Mouse (Mus musculus) ES-CJ7 (cell line): ENCODE results near the gene Mrrf.

Source experiments
- DNase-seq: peaks from one replicate; pipeline ENCODE4 v3.0.0; 2011; ENCODE audit warnings: low read depth, low spot score

The Mrrf gene

DNA sequence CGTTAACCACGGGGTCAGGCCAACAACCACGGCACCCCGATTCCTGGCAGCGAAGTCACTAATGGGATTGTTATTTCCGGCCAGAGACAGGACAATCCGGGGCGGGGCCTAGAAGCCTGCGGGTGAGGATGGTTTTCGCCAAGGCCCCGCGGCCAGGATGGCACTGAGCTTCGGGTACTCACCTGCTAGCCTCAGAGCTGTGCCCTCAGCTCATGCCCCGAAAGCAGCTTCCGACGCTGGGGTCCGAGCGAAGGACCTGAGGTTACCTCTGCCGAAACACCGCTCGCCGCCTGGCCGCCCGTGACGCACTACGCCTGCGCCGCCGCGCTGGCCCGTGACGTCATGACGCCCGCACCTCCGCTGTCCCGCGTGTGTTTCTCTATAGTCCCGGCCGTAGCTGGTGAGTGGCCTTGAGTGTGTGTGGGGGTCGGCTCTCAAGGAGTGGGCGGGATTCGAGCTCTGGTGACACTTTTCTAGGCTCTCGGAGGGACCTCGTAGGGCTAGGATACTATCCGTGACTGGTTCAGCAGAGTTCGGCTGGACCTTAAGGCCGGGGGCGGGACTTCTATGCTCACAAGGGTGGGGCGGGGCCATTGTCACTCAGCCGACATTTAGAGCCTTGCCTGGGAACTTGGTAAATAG is at the start of gene Mrrf, which contains the start of gene Rbm18:
Gene Mrrf, plus strand, starts transcription at position 90 of the 642 bp plus-strand sequence.
Gene Rbm18, minus strand, starts transcription at position 474 of the 642 bp plus-strand sequence.
- DNase-seq: peak; percentile 93

DNA sequence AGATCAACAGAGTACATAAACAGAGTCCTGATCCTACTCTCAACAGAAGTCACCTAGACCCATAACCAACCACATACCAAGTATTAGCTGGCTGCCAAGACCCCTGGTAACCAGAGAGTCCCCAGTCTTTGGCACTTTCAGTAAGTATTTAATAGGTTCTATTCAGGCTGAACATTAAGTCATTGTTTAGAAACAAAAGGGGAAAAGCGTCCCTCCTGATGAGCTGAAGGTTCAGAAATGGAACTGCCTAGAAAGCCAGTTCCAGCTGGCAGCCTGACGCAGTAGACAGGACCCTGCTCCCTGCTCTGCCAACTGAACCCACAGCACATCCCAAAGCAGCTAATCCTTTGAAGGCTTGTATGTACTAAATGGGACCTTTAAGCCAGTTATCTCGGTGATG is 47.0 kb upstream of the Mrrf start:
- DNase-seq: peak; percentile 77

DNA sequence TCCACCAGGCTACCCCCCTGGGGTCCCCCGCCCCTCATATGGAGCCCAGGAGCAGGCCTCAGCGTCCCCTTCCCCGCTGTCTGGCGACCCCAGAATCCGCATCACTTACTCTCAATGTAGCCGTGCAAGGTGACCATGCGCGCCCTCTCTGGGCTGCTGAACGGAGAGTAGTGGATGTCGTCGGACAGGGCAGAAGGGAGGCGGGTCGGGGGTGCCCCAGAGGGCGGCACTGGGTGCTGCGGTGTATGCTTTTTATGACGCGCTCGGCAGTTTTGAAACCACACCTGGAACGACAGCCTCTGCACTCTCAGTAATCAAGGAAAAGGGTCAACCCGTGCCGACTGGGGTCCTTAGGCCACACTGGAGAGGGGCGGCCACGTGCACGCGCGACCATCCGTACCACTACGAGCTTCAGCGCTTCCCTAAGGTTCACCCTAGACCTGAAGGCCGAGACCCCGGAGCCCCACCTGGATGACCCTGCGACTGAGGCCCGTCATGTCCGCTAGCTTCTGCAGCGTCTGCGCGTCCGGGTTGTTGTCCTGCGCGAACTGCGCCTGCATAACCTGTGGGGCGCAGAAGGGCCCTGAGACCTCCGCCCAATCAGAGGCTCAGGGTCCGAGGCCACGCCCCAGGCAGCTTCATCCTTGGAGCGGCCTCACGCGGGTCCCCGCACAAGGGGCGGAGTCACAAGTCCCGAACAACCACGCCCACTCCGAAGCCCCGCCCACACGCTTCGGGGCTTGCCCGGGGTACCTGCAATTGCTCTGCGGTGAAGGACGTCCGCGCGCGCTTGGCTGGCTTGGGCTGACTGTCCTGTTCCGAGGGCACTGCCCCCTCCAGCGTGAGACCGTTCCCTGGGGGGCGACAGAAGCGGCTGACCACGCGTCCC is 45.1 kb upstream of the Mrrf start:
- peak; percentile 97 for DNase-seq

DNA sequence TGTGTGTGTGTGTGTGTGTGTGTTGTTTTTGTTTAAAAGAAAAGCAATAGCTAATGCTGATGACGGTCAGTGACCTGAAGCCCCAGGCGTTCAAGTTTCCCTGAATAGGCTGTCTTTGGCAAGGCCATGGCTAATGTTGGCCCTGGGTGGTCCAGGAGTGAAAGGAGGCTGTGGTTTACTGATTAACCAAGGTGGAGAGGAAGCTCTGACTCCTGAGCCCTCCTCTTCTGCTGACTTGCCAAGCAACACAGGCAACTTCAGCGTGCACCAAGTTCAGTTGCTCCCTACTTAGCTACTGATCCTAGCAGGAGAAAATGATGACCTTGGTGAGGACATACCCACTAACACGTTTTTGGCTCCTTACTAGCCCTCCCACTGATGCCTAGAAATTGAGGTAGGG is 43.4 kb upstream of the Mrrf start:
- no peak for DNase-seq

DNA sequence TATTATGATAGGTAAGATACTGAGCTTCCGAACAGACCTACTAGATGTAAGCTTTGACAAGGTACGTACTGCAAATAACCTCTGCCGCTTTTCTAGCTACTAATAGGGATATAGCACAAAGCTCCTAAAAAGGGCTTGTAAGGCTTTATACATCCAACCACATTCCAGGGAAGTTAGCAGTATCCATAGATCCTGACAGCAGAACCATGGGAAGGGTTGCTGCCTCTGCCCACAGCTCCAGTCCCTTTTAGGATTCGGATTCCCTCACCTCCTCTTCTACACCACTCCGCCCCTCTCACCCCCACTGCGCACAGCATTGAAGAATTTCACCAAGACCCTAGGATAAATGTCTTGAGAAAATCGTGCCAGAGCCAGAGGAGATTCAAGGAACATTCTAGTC is 42.9 kb upstream of the Mrrf start:
- no peak for DNase-seq

DNA sequence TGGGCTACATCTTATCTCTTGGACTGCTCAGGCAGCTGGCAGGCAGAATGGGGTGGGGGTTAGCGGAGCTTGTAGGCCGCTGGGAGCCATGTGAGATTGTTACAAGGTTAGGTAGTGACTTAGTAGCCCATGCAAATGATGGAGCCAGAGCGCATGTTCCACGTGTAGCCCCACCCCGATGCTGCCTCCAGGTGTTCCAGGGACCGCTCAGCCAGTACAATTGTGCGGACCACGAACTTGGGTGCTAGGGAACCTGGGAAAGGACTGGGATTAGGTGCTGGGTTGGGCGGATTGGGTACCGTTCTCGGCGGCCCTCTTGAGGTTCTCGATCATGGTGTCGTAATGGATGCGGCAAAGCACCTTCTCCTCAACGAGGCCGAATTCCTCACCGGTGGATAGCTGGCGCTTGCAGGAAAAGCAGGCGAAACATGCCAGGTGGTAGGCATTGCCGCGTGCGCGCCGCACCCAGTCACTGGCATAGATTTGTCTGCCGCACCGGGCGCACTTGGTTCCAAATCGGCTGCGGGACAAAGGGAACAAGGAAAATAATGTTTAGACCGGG is 42.2 kb upstream of the Mrrf start:
- DNase-seq: peak; percentile 63

DNA sequence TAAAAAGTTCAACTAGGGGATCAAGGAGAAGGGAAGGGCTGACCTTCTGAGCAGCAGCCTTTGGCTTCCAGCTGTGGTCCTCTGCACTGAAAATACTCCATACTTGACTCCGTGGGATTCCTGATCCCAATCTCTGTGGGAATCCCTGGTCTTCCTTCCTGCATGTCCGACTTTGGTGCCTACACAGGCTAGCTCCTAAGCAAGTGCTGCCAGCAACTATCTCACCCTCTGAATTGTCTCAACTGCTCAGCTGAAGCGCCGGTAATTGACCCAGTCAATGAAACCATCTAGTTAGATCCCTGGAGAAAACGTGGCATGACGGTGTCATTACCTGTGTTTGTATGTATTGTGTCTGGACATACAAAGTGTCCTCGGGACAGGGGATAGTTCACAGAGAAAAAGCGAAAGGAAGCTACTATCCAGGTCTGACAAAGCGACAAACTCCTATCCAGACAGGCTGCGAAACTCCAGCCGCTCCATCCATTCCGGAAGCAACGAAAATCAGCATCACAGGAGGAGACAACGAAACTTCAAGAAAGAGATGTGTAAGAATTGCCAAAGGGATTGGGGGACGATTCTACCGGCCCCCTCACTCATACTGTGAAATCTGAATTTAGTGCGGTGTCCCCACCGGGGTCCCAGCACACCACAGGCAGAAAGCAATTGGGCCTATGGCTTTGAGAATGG is 38.9 kb upstream of the Mrrf start:
- no peak for DNase-seq

DNA sequence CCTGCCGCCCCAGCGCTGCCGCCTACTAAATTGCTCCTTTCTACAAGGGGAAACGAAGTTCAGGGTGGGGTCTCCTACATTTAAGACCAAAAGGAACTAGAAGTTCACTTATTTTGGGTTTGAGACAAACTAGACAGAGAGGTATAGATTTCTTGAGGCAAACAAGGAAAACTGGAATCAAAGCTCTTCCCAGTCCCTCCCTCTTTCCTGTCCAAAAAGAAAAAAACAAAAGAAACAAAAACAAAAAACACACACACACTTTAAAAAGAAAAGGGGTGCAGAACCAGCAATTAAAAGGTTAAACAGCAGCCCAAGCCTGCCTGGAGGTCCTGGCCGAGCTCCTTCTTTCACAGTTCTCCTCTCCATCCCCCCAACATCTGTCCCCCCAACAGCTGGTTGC is 38.2 kb upstream of the Mrrf start:
- no peak for DNase-seq

DNA sequence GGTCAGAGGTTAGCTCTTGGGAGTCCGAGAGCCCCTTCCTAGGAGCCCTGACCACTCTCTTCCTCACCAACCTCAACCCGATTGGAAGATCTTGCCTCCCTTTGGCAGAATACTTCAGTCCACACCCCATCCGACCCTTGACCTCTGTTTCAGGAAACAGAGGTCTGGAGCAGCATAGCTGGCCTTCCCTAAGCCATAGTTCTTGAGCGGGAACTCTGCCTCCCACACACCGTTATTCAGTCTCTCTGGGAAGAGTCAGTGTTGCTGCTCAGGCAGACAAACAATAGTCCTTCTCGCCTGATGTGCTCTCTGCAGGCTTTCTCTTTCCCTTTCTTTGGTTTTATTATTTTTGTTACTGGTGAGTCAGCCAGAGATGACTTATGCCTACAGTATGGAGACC is 36.5 kb upstream of the Mrrf start:
- DNase-seq: no peak

DNA sequence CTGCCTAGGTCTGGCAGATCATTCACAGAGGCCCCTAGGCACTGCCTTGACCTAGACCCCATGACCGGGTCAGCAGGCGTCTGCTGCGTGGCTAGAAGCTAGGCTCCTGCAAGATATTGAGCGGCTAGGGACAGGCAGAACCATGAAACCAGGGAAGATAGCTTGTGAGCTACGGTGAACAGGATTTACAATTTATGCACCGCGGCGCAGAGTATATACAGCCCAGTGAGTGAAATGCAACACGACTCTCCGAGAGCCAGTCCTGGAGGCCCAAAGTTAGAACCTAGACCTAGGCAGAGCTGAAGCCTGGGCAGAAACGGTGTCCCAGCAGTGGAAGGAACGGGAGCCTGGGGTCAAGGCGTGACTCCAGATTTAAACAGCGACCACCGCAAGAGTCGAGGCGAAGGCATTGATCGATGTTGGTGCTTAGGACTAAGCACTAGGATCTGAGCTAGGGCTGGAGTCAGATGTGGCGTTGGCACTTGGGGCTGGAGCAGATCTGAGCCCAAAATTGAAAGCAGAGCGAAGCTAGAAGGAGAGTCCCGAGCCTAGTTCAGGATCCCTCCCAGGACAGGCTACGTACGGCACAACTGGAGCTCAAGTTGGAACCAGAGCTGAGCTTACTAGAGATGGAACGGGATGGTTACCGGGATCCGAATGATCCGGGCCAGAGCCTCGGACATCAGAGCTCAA is 34.2 kb upstream of the Mrrf start:
- peak; percentile 19 for DNase-seq

DNA sequence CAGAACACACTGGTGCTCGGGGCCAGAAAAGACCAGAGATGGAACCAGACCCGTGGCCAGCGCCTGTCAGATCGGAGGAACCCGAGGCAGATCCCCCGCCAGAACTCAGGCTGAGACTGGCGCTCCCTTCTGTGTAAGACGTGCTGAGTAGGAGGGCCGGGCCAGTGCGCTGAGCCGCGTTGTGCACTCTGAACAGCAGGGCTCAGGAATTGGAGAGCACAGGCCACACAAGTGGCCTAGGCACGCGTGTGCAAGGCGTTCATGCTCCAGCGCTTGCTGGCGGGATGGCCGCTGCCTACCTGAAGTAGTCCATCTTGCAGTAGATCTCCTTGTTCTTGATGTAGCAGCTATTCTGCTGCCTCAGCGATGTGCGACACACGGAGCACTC is 33.6 kb upstream of the Mrrf start:
- DNase-seq: peak; percentile 54

DNA sequence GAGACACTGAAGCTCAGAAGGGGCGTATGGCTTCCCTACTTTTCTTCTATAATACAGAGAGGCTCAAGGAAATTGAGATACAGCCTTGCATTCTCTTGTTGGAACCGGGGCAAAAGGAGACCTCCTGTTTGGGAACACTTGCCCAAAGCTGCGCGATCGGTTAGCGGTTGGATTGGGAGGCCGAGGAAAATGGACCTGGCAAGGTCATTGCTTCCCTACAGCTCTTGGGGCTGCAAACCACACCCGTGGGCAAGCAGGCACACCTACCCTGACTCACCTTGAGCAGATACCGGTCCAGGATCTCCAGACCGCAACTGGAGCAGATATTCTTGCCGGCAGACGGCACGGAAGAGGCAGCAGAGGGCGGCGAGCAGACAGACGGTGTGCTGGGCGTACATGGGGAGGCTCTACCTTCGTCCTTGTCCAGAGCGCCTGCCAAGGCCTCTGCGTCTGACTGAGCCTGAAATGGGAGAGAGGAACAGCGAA is 33.1 kb upstream of the Mrrf start:
- DNase-seq: peak; percentile 40

DNA sequence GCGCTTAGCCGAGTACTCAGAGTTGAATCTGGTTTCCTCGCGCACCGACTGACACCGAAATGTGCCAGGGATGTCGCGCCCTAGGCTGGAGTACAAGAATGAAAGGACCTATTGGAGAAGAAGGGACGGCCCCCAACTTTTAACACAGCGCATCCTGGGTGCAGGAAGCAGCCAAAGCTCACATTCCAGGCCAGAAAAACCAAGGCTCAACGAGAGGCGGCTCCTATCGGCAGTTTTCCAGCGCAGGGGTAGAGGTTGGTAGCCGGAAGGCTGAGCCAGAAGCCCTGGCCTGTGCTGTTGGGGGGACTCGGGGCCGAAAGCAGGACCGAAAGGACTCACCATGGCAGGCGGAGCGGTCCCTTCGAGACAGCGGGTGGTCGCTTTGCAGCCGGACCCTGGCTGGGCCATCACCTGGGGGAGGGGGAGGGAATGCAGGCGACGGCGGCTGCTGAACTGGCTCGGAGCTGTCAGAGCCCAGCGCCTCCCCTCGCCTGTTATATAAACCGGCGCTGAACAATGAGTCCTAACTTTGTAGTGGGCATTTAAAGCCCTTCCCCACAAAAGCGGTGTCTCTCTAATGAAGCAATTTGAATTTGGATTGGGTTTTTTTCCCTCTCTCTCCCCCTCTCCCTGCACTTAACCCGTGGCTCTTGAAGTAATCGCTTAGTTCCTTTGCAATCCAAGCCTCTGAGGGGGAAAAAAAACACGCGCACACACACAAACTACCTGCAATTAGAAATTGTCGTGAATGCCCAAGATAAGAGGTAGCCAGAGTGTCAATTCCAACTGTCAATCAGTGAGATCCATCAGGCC is 32.4 kb upstream of the Mrrf start:
- peak; percentile 33 for DNase-seq

DNA sequence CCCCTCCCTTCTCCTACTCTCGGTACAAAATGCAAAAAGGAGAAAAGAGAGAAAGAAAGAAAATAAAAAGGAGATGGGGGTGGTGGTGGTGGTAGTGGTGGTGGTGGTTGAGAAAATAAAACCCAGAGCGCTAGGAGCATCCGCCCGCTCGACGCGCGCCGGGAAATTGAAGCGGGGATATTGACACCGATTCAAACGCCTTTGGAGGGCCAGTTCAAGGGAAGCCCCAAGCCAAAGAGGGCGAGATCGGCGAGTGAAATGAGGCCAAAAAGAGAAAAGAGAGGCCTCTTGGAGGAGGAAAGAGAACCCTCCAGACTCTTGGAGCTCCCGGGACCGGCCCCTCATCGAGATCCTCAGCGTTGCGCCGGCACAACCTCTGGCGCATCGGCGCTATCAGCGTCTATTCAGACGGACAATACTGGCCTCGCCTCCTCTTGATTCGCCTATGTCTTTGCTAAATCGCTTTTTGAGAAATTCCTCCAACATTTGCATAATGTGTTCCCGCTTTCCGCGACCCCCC is 31.7 kb upstream of the Mrrf start:
- DNase-seq: peak; percentile 35

DNA sequence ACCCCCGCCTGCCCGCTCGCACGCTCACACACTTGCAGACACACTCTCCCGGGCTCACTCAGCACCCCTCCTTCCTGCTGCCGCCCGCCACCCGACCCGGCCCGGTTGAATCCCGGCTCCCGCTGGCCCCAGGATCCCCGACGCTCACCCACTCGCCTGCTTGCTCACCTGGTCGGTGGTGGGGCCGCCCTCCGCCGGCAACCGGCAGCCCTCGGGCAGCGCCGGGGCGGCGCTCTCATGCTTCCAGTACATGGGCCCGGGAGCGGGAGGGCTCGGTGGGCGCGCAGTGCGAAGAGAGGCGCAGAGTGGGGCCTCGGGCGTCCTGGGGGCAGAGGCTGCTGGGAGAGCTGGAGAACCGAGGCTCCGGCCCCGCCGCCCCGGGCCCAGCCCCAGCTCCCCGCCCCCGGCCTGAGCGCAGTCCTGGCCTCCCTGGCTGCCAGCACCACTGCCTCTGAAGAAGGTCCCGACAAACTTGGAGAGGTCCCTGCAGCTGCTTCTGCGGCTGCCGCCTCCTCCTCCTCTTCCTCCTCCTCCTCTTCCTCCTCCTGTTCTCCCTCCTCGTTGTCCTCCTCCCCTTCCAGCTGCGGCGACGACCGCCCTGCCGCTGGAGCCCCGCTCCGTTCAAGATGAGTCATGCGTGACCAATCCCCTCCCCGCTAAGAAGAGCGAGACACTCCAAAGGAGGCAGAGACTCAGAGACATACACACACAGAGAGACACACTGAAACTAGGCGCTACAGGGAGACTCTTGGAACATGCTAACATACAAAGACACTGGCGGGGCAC is 31.0 kb upstream of the Mrrf start, which contains the start of gene Lhx6:
Gene Lhx6, minus strand, starts transcription at position 453 of the 786 bp plus-strand sequence.
- no peak for DNase-seq

DNA sequence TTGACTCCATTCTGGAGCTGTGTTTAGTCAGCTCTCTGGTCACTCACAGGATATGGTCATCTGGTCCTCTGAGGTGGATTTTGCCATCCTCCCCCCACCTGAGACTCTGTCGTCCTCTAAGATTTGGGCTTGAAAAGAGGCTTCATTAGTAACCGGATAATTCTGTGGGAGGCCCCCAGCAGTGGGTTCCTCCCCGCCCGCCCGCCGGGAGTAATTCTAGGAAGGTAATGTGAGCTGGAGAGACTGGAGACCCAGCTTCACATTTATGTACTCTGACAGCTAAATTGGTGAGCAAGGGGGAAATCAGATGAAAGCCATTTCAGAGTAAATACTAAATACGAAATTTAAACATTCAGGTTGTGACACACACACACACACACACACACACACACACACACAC is 27.6 kb upstream of the Mrrf start:
- no peak for DNase-seq

DNA sequence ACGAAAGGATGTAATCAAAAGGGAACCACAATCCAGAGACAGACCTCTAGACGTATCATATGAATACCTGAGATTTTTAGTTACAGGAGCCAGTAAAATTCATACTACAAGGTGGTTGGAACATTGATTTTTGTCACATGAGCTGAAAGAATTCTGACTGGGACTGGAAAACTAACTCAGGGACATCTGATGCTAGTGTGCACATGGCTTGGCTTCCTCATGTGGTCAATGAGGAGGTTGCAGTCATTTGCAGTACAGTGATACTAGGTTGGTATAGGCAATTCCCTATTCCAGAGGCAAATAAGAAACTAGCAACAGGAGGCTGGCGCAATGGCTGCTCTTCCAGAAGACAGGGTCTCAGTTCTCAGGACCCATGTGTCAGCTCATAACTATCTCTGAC is 23.6 kb upstream of the Mrrf start:
- no peak for DNase-seq

DNA sequence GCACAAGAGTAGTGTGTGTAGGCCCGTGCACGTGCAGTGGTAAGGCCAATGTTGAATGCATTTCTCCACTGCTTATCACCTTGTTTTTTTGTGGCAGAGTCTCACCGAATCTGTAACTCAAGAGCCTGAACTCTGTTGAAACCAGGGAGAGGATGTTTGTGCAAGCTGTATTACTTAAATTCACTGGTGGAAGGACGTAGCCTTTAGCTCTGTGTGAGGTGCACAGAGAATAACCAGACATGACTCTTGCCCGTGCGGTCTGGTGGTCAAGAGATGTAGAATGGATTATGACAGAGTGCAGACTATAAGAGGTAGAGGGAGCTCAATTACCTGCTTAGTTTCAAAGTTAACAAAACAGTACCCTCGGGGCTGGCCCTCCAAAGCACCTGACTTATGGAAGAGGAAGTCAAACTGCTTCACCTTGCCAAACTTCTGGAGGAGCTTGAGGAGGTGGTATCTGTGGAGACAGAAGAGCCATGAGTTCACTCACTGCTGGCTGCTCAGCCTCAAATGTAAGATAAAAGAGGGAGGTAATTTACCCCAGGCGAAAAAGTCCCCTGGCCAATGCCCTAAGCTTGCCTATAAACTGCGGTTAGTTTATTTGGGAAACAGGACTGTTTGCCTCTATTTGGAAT is 9.3 kb upstream of the Mrrf start:
- no peak for DNase-seq

DNA sequence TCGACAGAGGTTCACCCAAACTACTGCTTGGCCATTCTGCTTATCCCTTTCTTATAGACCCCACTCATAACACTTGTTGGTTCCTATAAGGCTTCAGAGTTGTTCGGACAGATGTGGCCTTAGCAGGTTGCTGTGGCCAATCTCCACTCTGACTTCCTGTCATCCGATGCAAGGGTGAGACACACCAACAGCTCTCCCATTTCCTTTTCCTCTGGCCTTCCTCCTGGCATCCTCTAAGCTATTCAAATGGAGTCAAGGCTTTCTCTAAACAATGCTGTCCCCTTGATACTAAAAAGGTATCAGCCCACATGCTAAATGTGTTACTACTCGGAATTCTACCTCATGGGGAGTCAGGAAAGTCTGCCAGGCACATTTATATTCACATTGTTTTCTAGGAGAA is 8.2 kb upstream of the Mrrf start:
- no peak for DNase-seq
